ENCODE assay signal across 8 mouse cellular contexts in the genomic region with DNA sequence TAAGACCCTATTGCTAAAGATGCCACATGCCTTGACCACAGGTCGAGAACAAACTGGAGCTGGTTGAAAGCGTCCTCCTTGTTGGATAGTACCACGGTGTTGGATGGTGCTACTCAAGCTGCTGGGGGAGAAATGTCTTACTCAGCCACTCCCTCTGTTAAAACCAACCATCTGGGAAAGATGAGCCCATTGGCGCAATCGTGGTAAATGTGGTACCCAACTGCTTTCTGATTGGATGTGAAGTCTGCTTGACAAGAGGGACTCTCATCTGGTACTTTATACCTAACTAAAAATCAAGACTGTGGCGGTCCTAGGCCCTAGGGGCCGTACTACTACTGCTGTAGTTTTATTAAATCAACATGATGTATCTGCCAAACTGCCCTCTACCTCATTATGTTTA. TPM values are rescaled to one million over a fixed set of nuclear protein-coding genes. Genes with fewer than 3 reads are reported as not detected.
A peak's percentile ranks its signal among the peaks of the same experiment; 100 is the strongest.
DNase-seq lines count a peak whose midpoint lies in the region; ATAC-seq and TF ChIP-seq lines count a peak whose summit lies in the region.

No protein-coding gene starts in this region.

- intact Hi-C loops in heart, postnatal 10 days (cut with DNase I): no loop called here
- intact Hi-C loops in left cerebral cortex, postnatal 10 days (cut with DNase I): no loop called here

- H3K36me3 ChIP-seq in heart, embryonic 16.5 days (ENCODE audit: control insufficient read depth, insufficient read depth): peaks cover 7% of the 10 kb centered on the region
- peaks cover 2% of the 10 kb centered on the region; the same call in 1 of the 2 replicates for H3K36me3 ChIP-seq in ES-E14 (ENCODE audit: control insufficient read depth, insufficient read depth, low read length, poor library complexity, severe bottlenecking)
- no peaks in the 10 kb centered on the region for H3K36me3 ChIP-seq in forebrain, postnatal 0 days (ENCODE audit: insufficient read depth)
- peaks cover 3% of the 10 kb centered on the region; the same call in 1 of the 2 replicates for H3K36me3 ChIP-seq in midbrain, embryonic 11.5 days (ENCODE audit: control insufficient read depth, insufficient read depth, low read length)

- no peak overlapping the region for H3K27ac ChIP-seq in heart, embryonic 16.5 days (ENCODE audit: low read length)
- no peak overlapping the region for H3K27ac ChIP-seq in ES-E14 (ENCODE audit: insufficient read depth, low read depth, low read length, poor library complexity, severe bottlenecking)
- no peak overlapping the region for H3K27ac ChIP-seq in forebrain, postnatal 0 days (ENCODE audit: low read depth, low read length)
- H3K27ac ChIP-seq in midbrain, embryonic 11.5 days (ENCODE audit: low read depth, low read length): no peak overlapping the region

- peak overlapping the region; percentile 84 for H3K4me3 ChIP-seq in heart, embryonic 16.5 days (ENCODE audit: low read length)
- peak overlapping the region; percentile 84 to 90 for H3K4me3 ChIP-seq in ES-E14 (ENCODE audit: insufficient read depth in 1 of 2, low read depth in 1 of 2, low read length in 2 of 2, poor library complexity in 1 of 2, severe bottlenecking in 1 of 2)
- H3K4me3 ChIP-seq in forebrain, postnatal 0 days (ENCODE audit: low read depth, low read length): peak overlapping the region; percentile 62
- peak overlapping the region; percentile 51 for H3K4me3 ChIP-seq in midbrain, embryonic 11.5 days (ENCODE audit: low read depth, low read length)

- H3K4me1 ChIP-seq in heart, embryonic 16.5 days (ENCODE audit: control insufficient read depth, insufficient read depth, low read length): peaks cover 12% of the 10 kb centered on the region
- H3K4me1 ChIP-seq in ES-E14 (ENCODE audit: control insufficient read depth in 2 of 2, insufficient read depth in 2 of 2, low read length in 2 of 2, poor library complexity in 1 of 2): peaks cover under 1 to 9% of the 10 kb centered on the region in 2 experiments; a peak in 3 of 4 replicates
- H3K4me1 ChIP-seq in forebrain, postnatal 0 days (ENCODE audit: insufficient read depth): peaks cover 6% of the 10 kb centered on the region; the same call in 1 of the 2 replicates
- peaks cover 12% of the 10 kb centered on the region for H3K4me1 ChIP-seq in midbrain, embryonic 11.5 days (ENCODE audit: control insufficient read depth, insufficient read depth, low read length)

- in situ Hi-C loops in ES-E14 (cut with MboI; ENCODE audit: low sequenced_read_pairs in 2 of 2, unreplicated experiment in 2 of 2): no loop called here

- WGBS in heart, embryonic 16.5 days: 81% methylated on average over 7 of the region's 7 CpGs
- 83% methylated on average over 7 of the region's 7 CpGs for WGBS in forebrain, postnatal 0 days
- 85% methylated on average over 7 of the region's 7 CpGs for WGBS in midbrain, embryonic 11.5 days

- no peak for TF ChIP-seq CTCF in forebrain, postnatal 0 days (IDR thresholded peaks at IDR 0.05; ENCODE audit: low read depth)

- no peak for ATAC-seq in heart, embryonic 16.5 days (replicated peaks; ENCODE audit: extremely low read depth, insufficient read depth, low FRiP score)
- ATAC-seq in forebrain, postnatal 0 days: no peak
- ATAC-seq in midbrain, embryonic 11.5 days (ENCODE audit: low FRiP score): no peak

- peak overlapping the region; percentile 80 for H3K4me2 ChIP-seq in heart, embryonic 16.5 days (ENCODE audit: low read depth, low read length)
- peak overlapping the region; percentile 65 for H3K4me2 ChIP-seq in forebrain, postnatal 0 days (ENCODE audit: low read depth)
- peak overlapping the region; percentile 80 for H3K4me2 ChIP-seq in midbrain, embryonic 11.5 days

- DNase-seq in heart, postnatal 10 days: no peak
- DNase-seq in ES-E14 (ENCODE audit: low read depth, low spot score): no peak
- DNase-seq in forebrain, postnatal 0 days: no peak
- DNase-seq in midbrain, embryonic 11.5 days (ENCODE audit: low spot score, missing footprints): no peak
- no peak for DNase-seq in left cerebral cortex, postnatal 10 days (ENCODE audit: extremely low spot score in 1 of 2, low spot score in 2 of 2)
- no peak for DNase-seq in gastrocnemius, postnatal 4 days (ENCODE audit: low spot score in 2 of 2)
- no peak for DNase-seq in right cerebral cortex, adult 18-20 months

- H3K9me3 ChIP-seq in heart, embryonic 16.5 days (replicated peaks; ENCODE audit: control insufficient read depth, low read length): no peaks in the 10 kb centered on the region
- H3K9me3 ChIP-seq in ES-E14 (ENCODE audit: control insufficient read depth, insufficient read depth, low read depth, low read length): no peaks in the 10 kb centered on the region
- H3K9me3 ChIP-seq in forebrain, postnatal 0 days (ENCODE audit: low read length): no peaks in the 10 kb centered on the region
- no peaks in the 10 kb centered on the region for H3K9me3 ChIP-seq in midbrain, embryonic 11.5 days (ENCODE audit: control insufficient read depth, low read length)

- H3K9ac ChIP-seq in heart, embryonic 16.5 days (ENCODE audit: low read length): peak overlapping the region; percentile 82
- H3K9ac ChIP-seq in ES-E14 (ENCODE audit: insufficient read depth, low read depth, low read length, poor library complexity, severe bottlenecking): peak overlapping the region; percentile 89; the same call in 1 of the 2 replicates
- H3K9ac ChIP-seq in forebrain, postnatal 0 days: 0 out of 2 replicates have a peak overlapping the region, but pooled peaks have one; percentile 63
- H3K9ac ChIP-seq in midbrain, embryonic 11.5 days (ENCODE audit: low read length): peak overlapping the region; percentile 77; the same call in 1 of the 2 replicates

- H3K27me3 ChIP-seq in heart, embryonic 16.5 days (ENCODE audit: control insufficient read depth, insufficient read depth, low read length): no peaks in the 10 kb centered on the region
- no peaks in the 10 kb centered on the region for H3K27me3 ChIP-seq in forebrain, postnatal 0 days (ENCODE audit: insufficient read depth, low read length)
- no peaks in the 10 kb centered on the region for H3K27me3 ChIP-seq in midbrain, embryonic 11.5 days (ENCODE audit: control insufficient read depth, insufficient read depth, low read length)

TF ChIP-seq in ES-E14, 5 proteins besides CTCF, POLR2A, EP300 and RAD21:
- TF ChIP-seq ZC3H11A (IDR thresholded peaks at IDR 0.05; ENCODE audit: borderline replicate concordance, low read depth, low read length): no peak
- no peak for TF ChIP-seq ZNF384 (IDR thresholded peaks at IDR 0.05; ENCODE audit: low read depth, low read length)
- no peak for TF ChIP-seq HCFC1 (IDR thresholded peaks at IDR 0.05; ENCODE audit: borderline replicate concordance, insufficient read depth, low read length)
- no peak for TF ChIP-seq CHD2 (IDR thresholded peaks at IDR 0.05; ENCODE audit: low read depth, low read length)
- TF ChIP-seq MAFK (IDR thresholded peaks at IDR 0.05; ENCODE audit: insufficient read depth, low read depth, low read length): no peak
TF ChIP-seq in ES-E14: peak in this region for 0.

RNA-seq across cellular contexts. Expression of a gene that starts 1.0 kb away (rescaled TPM):
- polyA plus RNA-seq in heart, embryonic 16.5 days (2015; fragmentation: Nextera tagmentation; extraction: Ambion mirVana): 11.1 and 13.5 TPM in 2 replicates
- total RNA-seq in heart, postnatal 10 days (2021): 1 to 10 TPM; 6.1 to 8.9 TPM
- total RNA-seq in ES-E14 (2012; rRNA removed): 17.7 and 21.0 TPM in 2 replicates
- total RNA-seq in forebrain, postnatal 0 days (2014; rRNA removed): 9.7 and 11.9 TPM in 2 replicates
- 8.1 and 9.5 TPM in 2 replicates for polyA plus RNA-seq in forebrain, postnatal 0 days (2015; fragmentation: Nextera tagmentation; extraction: Ambion mirVana)
- 27.7 and 27.8 TPM in 2 replicates for polyA plus RNA-seq in midbrain, embryonic 11.5 days (2014; fragmentation: Nextera tagmentation; extraction: Ambion mirVana)
- 1 to 10 TPM; 8.3 to 9.2 TPM for total RNA-seq in left cerebral cortex, postnatal 10 days (2021)
- total RNA-seq in gastrocnemius, postnatal 4 days (2021): 1 to 10 TPM; 7.1 to 7.6 TPM

RNA-seq across cellular contexts. Expression of a gene that starts 1.1 kb away (rescaled TPM):
- polyA plus RNA-seq in heart, embryonic 16.5 days (2015; fragmentation: Nextera tagmentation; extraction: Ambion mirVana): 294 TPM in 2 replicates
- total RNA-seq in heart, postnatal 10 days (2021): 100 to 1,000 TPM; 300 to 315 TPM
- total RNA-seq in ES-E14 (2012; rRNA removed): 97.0 and 127 TPM in 2 replicates
- total RNA-seq in forebrain, postnatal 0 days (2014; rRNA removed): 105 and 153 TPM in 2 replicates
- polyA plus RNA-seq in forebrain, postnatal 0 days (2015; fragmentation: Nextera tagmentation; extraction: Ambion mirVana): 291 and 359 TPM in 2 replicates
- polyA plus RNA-seq in midbrain, embryonic 11.5 days (2014; fragmentation: Nextera tagmentation; extraction: Ambion mirVana): 229 and 237 TPM in 2 replicates
- 100 to 1,000 TPM; 160 to 165 TPM for total RNA-seq in left cerebral cortex, postnatal 10 days (2021)
- 100 to 1,000 TPM; 233 to 247 TPM for total RNA-seq in gastrocnemius, postnatal 4 days (2021)

RNA-seq across cellular contexts. Expression of a gene that starts 17.7 kb away (rescaled TPM):
- 9.8 and 10.6 TPM in 2 replicates for polyA plus RNA-seq in heart, embryonic 16.5 days (2015; fragmentation: Nextera tagmentation; extraction: Ambion mirVana)
- 10 to 100 TPM in 1 of 2 experiments, 1 to 10 TPM in 1; 8.7 to 10.7 TPM for total RNA-seq in heart, postnatal 10 days (2021)
- total RNA-seq in ES-E14 (2012; rRNA removed): 6.0 and 6.1 TPM in 2 replicates
- total RNA-seq in forebrain, postnatal 0 days (2014; rRNA removed): 8.1 and 10.8 TPM in 2 replicates
- 5.7 TPM in 2 replicates for polyA plus RNA-seq in forebrain, postnatal 0 days (2015; fragmentation: Nextera tagmentation; extraction: Ambion mirVana)
- polyA plus RNA-seq in midbrain, embryonic 11.5 days (2014; fragmentation: Nextera tagmentation; extraction: Ambion mirVana): 8.9 and 9.3 TPM in 2 replicates
- total RNA-seq in left cerebral cortex, postnatal 10 days (2021): 1 to 10 TPM; 8.8 to 9.7 TPM
- total RNA-seq in gastrocnemius, postnatal 4 days (2021): 1 to 10 TPM; 6.8 to 7.4 TPM

RNA-seq across cellular contexts. Expression of a gene that starts 23.0 kb away (rescaled TPM):
- polyA plus RNA-seq in heart, embryonic 16.5 days (2015; fragmentation: Nextera tagmentation; extraction: Ambion mirVana): 4.4 and 4.9 TPM in 2 replicates
- 1 to 10 TPM; 3.6 to 3.7 TPM for total RNA-seq in heart, postnatal 10 days (2021)
- 1.7 and 2.6 TPM in 2 replicates for total RNA-seq in ES-E14 (2012; rRNA removed)
- total RNA-seq in forebrain, postnatal 0 days (2014; rRNA removed): 14.8 and 15.9 TPM in 2 replicates
- polyA plus RNA-seq in forebrain, postnatal 0 days (2015; fragmentation: Nextera tagmentation; extraction: Ambion mirVana): 10.2 and 10.3 TPM in 2 replicates
- polyA plus RNA-seq in midbrain, embryonic 11.5 days (2014; fragmentation: Nextera tagmentation; extraction: Ambion mirVana): 19.8 and 21.1 TPM in 2 replicates
- 10 to 100 TPM; 13.8 to 14.4 TPM for total RNA-seq in left cerebral cortex, postnatal 10 days (2021)
- 1 to 10 TPM; 4.7 to 5.4 TPM for total RNA-seq in gastrocnemius, postnatal 4 days (2021)

RNA-seq across cellular contexts. Expression of a gene that starts 27.1 kb away (rescaled TPM):
- polyA plus RNA-seq in heart, embryonic 16.5 days (2015; fragmentation: Nextera tagmentation; extraction: Ambion mirVana): not detected in 2 replicates
- not detected for total RNA-seq in heart, postnatal 10 days (2021)
- total RNA-seq in ES-E14 (2012; rRNA removed): not detected in 2 replicates
- 0.05 TPM in 1 of 2 replicates, not detected in the other for total RNA-seq in forebrain, postnatal 0 days (2014; rRNA removed)
- polyA plus RNA-seq in forebrain, postnatal 0 days (2015; fragmentation: Nextera tagmentation; extraction: Ambion mirVana): not detected in 2 replicates
- not detected in 2 replicates for polyA plus RNA-seq in midbrain, embryonic 11.5 days (2014; fragmentation: Nextera tagmentation; extraction: Ambion mirVana)
- not detected for total RNA-seq in left cerebral cortex, postnatal 10 days (2021)
- total RNA-seq in gastrocnemius, postnatal 4 days (2021): not detected
